8 mouse cellular contexts compared by ENCODE assay signal in the genomic region with DNA sequence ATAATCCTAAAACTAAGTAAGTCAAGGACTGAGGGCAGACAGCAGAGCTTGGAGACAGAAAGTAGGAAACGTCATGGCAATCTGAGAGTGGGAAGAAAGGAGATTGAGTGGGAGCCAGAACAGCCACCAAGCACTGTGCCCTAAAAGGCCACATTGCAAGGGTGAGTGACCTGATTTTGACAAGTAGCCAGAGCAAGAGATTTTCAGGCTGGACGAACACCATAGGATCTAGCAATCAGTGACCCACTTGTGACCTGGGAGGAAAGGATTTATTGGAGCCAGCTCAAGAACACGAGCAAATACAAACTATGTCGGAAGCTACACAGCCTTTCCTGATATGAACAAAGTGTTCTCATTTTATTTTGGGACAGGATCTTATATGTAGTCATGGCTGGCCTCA. TPM values are rescaled to one million over a fixed set of nuclear protein-coding genes. Genes with fewer than 3 reads are reported as not detected.
DNase-seq lines count a peak whose midpoint lies in the region; ATAC-seq and TF ChIP-seq lines count a peak whose summit lies in the region.

No protein-coding gene starts in this region.

- no peaks in the 10 kb centered on the region for H3K27me3 ChIP-seq in liver, adult 2 months (ENCODE audit: control insufficient read depth, insufficient read depth, low read length)
- no peaks in the 10 kb centered on the region for H3K27me3 ChIP-seq in heart, embryonic 11.5 days (ENCODE audit: control insufficient read depth, insufficient read depth, low read length)

- H3K4me1 ChIP-seq in liver, adult 2 months (ENCODE audit: control insufficient read depth, insufficient read depth, low read length) = peaks cover 13% of the 10 kb centered on the region
- peaks cover 10% of the 10 kb centered on the region; the same call in 1 of the 2 replicates for H3K4me1 ChIP-seq in heart, embryonic 11.5 days (ENCODE audit: control insufficient read depth, insufficient read depth, low read length)

- H3K27ac ChIP-seq in liver, adult 2 months (replicated peaks; ENCODE audit: insufficient read depth, low read depth, low read length) = peak overlapping the region; percentile 50
- peak overlapping the region; percentile 94; the same call in 1 of the 2 replicates for H3K27ac ChIP-seq in heart, embryonic 11.5 days (ENCODE audit: low read depth, low read length)

- ATAC-seq in heart, embryonic 11.5 days (replicated peaks; ENCODE audit: insufficient number of reproducible peaks, low FRiP score, low TSS enrichment) = no peak

- no peaks in the 10 kb centered on the region; the same call in 1 of the 2 replicates for H3K79me2 ChIP-seq in liver, adult 2 months (ENCODE audit: control insufficient read depth, insufficient read depth, low read length)

- H3K4me3 ChIP-seq in liver, adult 2 months (ENCODE audit: insufficient read depth, low read depth, low read length) = no peak overlapping the region
- no peak overlapping the region for H3K4me3 ChIP-seq in heart, embryonic 11.5 days (ENCODE audit: low read depth, low read length)

- H3K36me3 ChIP-seq in liver, adult 2 months (ENCODE audit: control insufficient read depth, insufficient read depth, low read length) = no peaks in the 10 kb centered on the region
- H3K36me3 ChIP-seq in heart, embryonic 11.5 days (ENCODE audit: control insufficient read depth, insufficient read depth, low read length) = no peaks in the 10 kb centered on the region

- H3K9ac ChIP-seq in liver, adult 2 months (ENCODE audit: low read depth, low read length) = no peak overlapping the region
- peak overlapping the region; percentile 94; the same call in 1 of the 2 replicates for H3K9ac ChIP-seq in heart, embryonic 11.5 days (ENCODE audit: low read depth, low read length)

- 10% methylated on average over 4 of the region's 4 CpGs for WGBS in liver, adult 2 months
- WGBS in heart, embryonic 11.5 days (ENCODE audit: insufficient replicate concordance) = 72% methylated on average over 4 of the region's 4 CpGs

- H3K9me3 ChIP-seq in heart, embryonic 11.5 days (replicated peaks; ENCODE audit: control insufficient read depth, low read length) = no peaks in the 10 kb centered on the region

- peak; percentile 99 for DNase-seq in liver, adult 2 months (ENCODE audit: extremely low read depth, low read depth, low spot score)
- no peak for DNase-seq in liver
- DNase-seq in kidney, adult 9 months = peak; percentile 74
- peak; percentile 73 for DNase-seq in lung, postnatal 10 days
- DNase-seq in left cerebral cortex, adult 11 months (ENCODE audit: low spot score) = no peak
- DNase-seq in thymus, postnatal 36 days = no peak
- no peak for DNase-seq in cerebellum, adult 11 months

- no peak for TF ChIP-seq POLR2A in liver, adult 2 months (IDR thresholded peaks at IDR 0.05; ENCODE audit: extremely low read depth, insufficient read depth, low read length)

- peak overlapping the region; percentile 87 for H3K4me2 ChIP-seq in heart, embryonic 11.5 days

- TF ChIP-seq CTCF in liver, adult 2 months (IDR thresholded peaks at IDR 0.05; ENCODE audit: low read depth, low read length) = no peak

RNA-seq across cellular contexts. Expression of gene Gtf2ird2, which starts 1.1 kb away (rescaled TPM):
- 3.1 and 4.2 TPM in 2 replicates for total RNA-seq in liver, adult 2 months (2014; rRNA removed)
- 2.4 and 2.8 TPM in 2 replicates for polyA plus RNA-seq in liver, adult 2 months (2012; rRNA removed)
- polyA plus RNA-seq in heart, embryonic 11.5 days (2014; fragmentation: Nextera tagmentation; extraction: Ambion mirVana) = 5.3 and 6.5 TPM in 2 replicates

RNA-seq across cellular contexts. Expression of gene Rcc1l, which starts 6.2 kb away (rescaled TPM):
- 9.9 and 11.2 TPM in 2 replicates for total RNA-seq in liver, adult 2 months (2014; rRNA removed)
- polyA plus RNA-seq in liver, adult 2 months (2012; rRNA removed) = 16.4 and 16.9 TPM in 2 replicates
- polyA plus RNA-seq in heart, embryonic 11.5 days (2014; fragmentation: Nextera tagmentation; extraction: Ambion mirVana) = 21.0 and 21.8 TPM in 2 replicates

RNA-seq across cellular contexts. Expression of gene Ncf1, which starts 46.7 kb away (rescaled TPM):
- 2.9 and 4.3 TPM in 2 replicates for total RNA-seq in liver, adult 2 months (2014; rRNA removed)
- polyA plus RNA-seq in liver, adult 2 months (2012; rRNA removed) = 2.2 and 3.3 TPM in 2 replicates
- 1.8 and 2.2 TPM in 2 replicates for polyA plus RNA-seq in heart, embryonic 11.5 days (2014; fragmentation: Nextera tagmentation; extraction: Ambion mirVana)

Comparison
In these comparisons a context has a peak if more than half of its experiments do, and no peak if none do; other contexts are left out.
1. DNase-seq: peak in liver, adult 2 months (single experiment), kidney, adult 9 months (single experiment) and lung, postnatal 10 days (single experiment); none in liver (single experiment), left cerebral cortex, adult 11 months (single experiment), thymus, postnatal 36 days (0 of 2) and cerebellum, adult 11 months (single experiment).